Mouse (Mus musculus): ENCODE measurements at regions not wholly inside any gene's neighbourhood (a gene's known extent, or its start where the extent isn't known, plus 50 kb on each side); places are given as distances from the start of the nearest gene placed in this dataset.

DNA sequence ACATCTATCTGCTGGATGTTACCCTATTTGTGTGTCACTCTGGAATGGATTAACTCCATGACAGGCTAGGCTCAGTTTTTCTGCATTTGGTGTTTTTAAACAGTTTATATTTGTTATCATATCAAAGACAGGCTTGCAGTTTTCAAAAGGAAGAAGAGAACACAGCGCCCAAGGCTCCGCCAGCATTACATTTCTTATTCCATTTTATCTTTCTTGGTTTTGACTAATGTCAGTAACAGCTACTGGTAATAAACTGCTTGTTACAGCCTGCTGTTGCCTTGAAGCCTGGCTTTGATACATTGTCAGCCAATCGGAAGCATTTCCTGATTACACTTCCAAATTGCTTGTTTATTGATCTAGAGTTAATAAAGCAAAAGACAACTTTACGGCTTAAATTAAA is 219.4 kb upstream of the Mdfic start:
- CTCF ChIA-PET = no interaction called here

GRCm38 (mm10) chr6:15509314-15509713 is 211.1 kb upstream of the Mdfic start:
- CTCF ChIA-PET = no interaction called here

DNA sequence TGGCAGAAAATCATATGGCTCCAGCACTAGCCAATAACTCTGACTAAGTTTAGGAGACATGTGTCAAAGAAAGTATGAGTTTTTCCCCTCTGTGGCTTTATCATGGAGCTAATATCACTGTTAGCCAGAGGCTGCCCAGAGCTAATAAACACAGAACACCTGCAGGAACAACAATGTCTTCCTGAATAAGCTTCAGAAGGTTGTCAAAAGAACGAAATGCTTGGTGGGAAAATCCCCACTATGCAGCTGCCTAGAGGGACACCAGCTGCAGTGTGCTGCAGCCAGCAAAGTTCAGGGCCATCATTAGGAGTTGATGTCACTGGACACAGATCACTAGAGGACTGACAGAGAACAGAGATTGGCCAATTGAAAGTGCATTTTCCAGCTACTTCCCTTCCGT is 183.2 kb upstream of the Mdfic start:
- CTCF ChIA-PET = no interaction called here

GRCm38 (mm10) chr6:15541969-15542368 is 178.5 kb upstream of the Mdfic start:
- CTCF ChIA-PET = no interaction called here

DNA sequence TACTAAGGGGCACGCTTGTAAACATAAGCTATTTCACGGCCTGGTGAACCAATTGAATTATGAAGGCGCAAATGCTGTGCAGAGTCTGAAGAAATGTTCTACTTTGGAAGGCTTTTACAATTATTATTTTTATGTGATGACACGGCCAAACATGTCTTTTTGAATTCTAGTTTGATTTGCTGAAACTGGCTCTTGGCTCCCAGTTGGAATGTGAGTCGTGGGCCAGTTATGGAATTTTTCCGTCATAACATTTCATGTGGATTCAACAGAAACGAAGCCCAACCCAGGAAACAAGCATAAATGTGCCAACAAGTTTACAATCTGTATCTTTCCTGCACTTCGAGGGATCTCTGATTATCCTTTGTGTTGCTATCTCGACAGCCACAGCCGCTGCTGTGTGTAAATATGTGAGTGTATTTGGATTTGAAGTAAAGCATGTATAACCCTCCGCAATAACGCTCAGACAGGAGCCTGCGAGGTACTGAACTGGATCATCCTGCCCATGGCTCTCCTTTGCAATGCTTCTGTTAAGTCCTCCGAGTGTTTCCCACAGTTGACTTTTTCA is 176.9 kb upstream of the Mdfic start:
- CTCF ChIA-PET = no interaction called here

GRCm38 (mm10) chr6:15548833-15549232 is 171.6 kb upstream of the Mdfic start:
- CTCF ChIA-PET = no interaction called here

DNA sequence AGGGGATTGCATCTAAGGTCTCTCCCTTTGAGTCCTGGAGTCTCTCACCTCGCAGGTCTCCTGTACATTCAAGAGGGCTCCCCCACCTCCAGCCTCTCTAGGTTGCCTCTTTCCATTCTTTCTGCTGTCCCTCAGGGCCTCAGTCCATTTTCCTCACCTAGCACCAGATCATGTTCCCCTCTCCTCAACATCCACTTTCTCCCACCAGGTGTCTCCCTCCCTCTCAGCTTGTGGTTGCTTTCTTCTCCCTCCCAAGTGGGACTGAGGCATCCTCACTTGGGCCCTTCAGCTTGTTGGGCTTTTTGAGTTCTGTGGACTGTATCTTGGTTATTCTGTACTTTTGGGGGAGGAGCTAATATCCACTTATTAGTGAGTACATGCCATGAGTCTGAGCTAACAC is 127.7 kb upstream of the Mdfic start:
- CTCF ChIA-PET = no interaction called here

- CTCF ChIA-PET = no interaction called here
These were observed 123.1 kb upstream of the Mdfic start for GRCm38 (mm10) chr6:15597226-15597983.

DNA sequence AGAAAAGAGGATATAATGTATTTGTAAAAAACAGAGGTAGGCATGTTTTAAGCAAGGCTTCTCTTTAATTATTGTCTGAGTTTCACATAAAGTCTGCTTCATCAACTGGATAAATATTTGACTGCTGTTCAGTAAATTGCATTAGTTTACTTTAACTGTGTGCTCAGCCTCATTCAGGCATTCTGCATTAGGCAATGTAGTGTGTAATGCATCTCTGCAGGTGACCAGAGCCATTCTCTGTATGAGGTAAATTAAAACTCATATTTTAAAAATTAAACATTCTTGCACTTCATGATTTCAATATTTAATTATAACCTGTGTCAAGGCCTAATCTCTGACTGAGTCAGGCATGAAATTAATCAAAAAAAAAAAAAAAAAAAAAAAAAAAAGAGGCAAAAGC is 110.3 kb upstream of the Mdfic start:
- CTCF ChIA-PET = interaction anchor here (0.6 kb wide), 1 partner anchor 353 kb away, joined by 6 read pairs; no protein-coding TSS in a partner anchor

GRCm38 (mm10) chr6:15625910-15626564 is 94.4 kb upstream of the Mdfic start:
- CTCF ChIA-PET = interaction anchor here (0.5 to 0.6 kb wide), 2 partner anchors 14 to 46 kb away, joined by 5 read pairs; no protein-coding TSS in a partner anchor

- CTCF ChIA-PET = no interaction called here
These were observed 81.9 kb upstream of the Mdfic start for GRCm38 (mm10) chr6:15638548-15638947.

GRCm38 (mm10) chr6:15639378-15639777 is 81.1 kb upstream of the Mdfic start:
- CTCF ChIA-PET = no interaction called here

- CTCF ChIA-PET = no interaction called here
These were observed 80.5 kb upstream of the Mdfic start for GRCm38 (mm10) chr6:15639809-15640479.

- CTCF ChIA-PET = no interaction called here
These were observed 76.2 kb upstream of the Mdfic start for GRCm38 (mm10) chr6:15644311-15644710.

DNA sequence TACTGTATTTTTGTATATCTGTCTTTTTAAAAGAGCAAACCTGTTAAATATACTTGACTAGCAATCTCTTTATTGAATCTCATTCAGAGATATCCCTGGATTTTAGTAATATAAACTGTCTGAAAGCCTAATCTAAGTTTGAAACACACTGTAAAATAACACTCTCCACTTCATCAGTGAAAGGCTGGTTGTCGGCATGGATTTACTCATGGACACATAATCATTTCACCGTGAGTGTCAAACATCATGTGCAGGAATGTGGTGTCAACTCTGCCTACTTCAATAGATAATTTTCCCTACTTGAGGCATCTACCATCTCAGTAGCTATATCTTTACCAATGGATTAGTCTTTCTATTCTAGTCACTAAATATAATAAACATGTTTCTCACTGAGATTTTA is 73.0 kb upstream of the Mdfic start:
- CTCF ChIA-PET = no interaction called here

Data from spleen, embryonic (tissue).